Mouse (Mus musculus): ENCODE results near the gene Zfp536.

The Zfp536 gene

GRCm38 (mm10) chr7:37600318-37600717, 173.1 kb downstream of the Zfp536 start:
- no peak for DNase-seq

- no peak for DNase-seq
These were observed 179.0 kb downstream of the Zfp536 start for GRCm38 (mm10) chr7:37594211-37595030.

GRCm38 (mm10) chr7:37593566-37593965, 179.9 kb downstream of the Zfp536 start:
- DNase-seq = no peak

GRCm38 (mm10) chr7:37586694-37587093, 186.7 kb downstream of the Zfp536 start:
- no peak for DNase-seq

GRCm38 (mm10) chr7:37581262-37581661, 192.2 kb downstream of the Zfp536 start:
- no peak for DNase-seq

- no peak for DNase-seq
These were observed 192.9 kb downstream of the Zfp536 start for GRCm38 (mm10) chr7:37580554-37580953.

GRCm38 (mm10) chr7:37572021-37572420, 201.4 kb downstream of the Zfp536 start:
- DNase-seq = no peak

GRCm38 (mm10) chr7:37568811-37569500, 204.5 kb downstream of the Zfp536 start:
- peak; percentile 40 for DNase-seq

GRCm38 (mm10) chr7:37568041-37568440, 205.4 kb downstream of the Zfp536 start:
- DNase-seq = no peak

GRCm38 (mm10) chr7:37566019-37566418, 207.4 kb downstream of the Zfp536 start:
- DNase-seq = no peak

- no peak for DNase-seq
These were observed 208.1 kb downstream of the Zfp536 start for GRCm38 (mm10) chr7:37565371-37565770.

- DNase-seq = no peak
These were observed 208.8 kb downstream of the Zfp536 start for GRCm38 (mm10) chr7:37564644-37565043.

GRCm38 (mm10) chr7:37563831-37564400, 209.5 kb downstream of the Zfp536 start:
- no peak for DNase-seq

GRCm38 (mm10) chr7:37563171-37563574, 210.3 kb downstream of the Zfp536 start:
- DNase-seq = no peak

- DNase-seq = no peak
These were observed 210.9 kb downstream of the Zfp536 start for GRCm38 (mm10) chr7:37562505-37562904.

GRCm38 (mm10) chr7:37560581-37560980, 212.9 kb downstream of the Zfp536 start:
- DNase-seq = no peak

GRCm38 (mm10) chr7:37559851-37560250, 213.6 kb downstream of the Zfp536 start:
- DNase-seq = no peak

- DNase-seq = no peak
These were observed 214.1 kb downstream of the Zfp536 start for GRCm38 (mm10) chr7:37559341-37559740.

GRCm38 (mm10) chr7:37556811-37557210, 216.6 kb downstream of the Zfp536 start:
- no peak for DNase-seq

GRCm38 (mm10) chr7:37554405-37554804, 219.0 kb downstream of the Zfp536 start:
- no peak for DNase-seq

GRCm38 (mm10) chr7:37553646-37554045, 219.8 kb downstream of the Zfp536 start:
- no peak for DNase-seq

GRCm38 (mm10) chr7:37552384-37552783, 221.1 kb downstream of the Zfp536 start:
- DNase-seq = no peak

- no peak for DNase-seq
These were observed 224.6 kb downstream of the Zfp536 start for GRCm38 (mm10) chr7:37548805-37549204.

- no peak for DNase-seq
These were observed 229.4 kb downstream of the Zfp536 start for GRCm38 (mm10) chr7:37544011-37544410.

Data from thymus, postnatal 4 days (tissue).